Mouse (Mus musculus): Measurements from ENCODE around the gene Ros1.

- no peak for TF ChIP-seq ZNF384 (IDR thresholded peaks at IDR 0.05; ENCODE audit: low read depth, low read length)
- no peak for TF ChIP-seq MAFK (IDR thresholded peaks at IDR 0.05; ENCODE audit: insufficient read depth, low read depth, low read length)
- no peak for TF ChIP-seq HCFC1 (IDR thresholded peaks at IDR 0.05; ENCODE audit: borderline replicate concordance, insufficient read depth, low read length)
- TF ChIP-seq CHD2 (IDR thresholded peaks at IDR 0.05; ENCODE audit: low read depth, low read length), result no peak
Observed at GRCm38 (mm10) chr10:52133354-52134074, 61.5 kb downstream of the Ros1 start.

Measured in ES-E14 (cell line).